Mouse (Mus musculus) B cell, adult 67 days (primary cell): Measurements from ENCODE around the gene Inpp5e. TPM values are rescaled to one million over a fixed set of nuclear protein-coding genes. Genes with fewer than 3 reads are reported as not detected.

Experiments
- total RNA-seq, 2 experiments: library from RNA; stranded (reverse); gene quantifications; 4 replicates each; pipeline ENCODE4 v1.2.4; 2023

Inpp5e gene
- total RNA-seq, result 10 to 100 TPM; 35.6 to 36.4 TPM

DNA sequence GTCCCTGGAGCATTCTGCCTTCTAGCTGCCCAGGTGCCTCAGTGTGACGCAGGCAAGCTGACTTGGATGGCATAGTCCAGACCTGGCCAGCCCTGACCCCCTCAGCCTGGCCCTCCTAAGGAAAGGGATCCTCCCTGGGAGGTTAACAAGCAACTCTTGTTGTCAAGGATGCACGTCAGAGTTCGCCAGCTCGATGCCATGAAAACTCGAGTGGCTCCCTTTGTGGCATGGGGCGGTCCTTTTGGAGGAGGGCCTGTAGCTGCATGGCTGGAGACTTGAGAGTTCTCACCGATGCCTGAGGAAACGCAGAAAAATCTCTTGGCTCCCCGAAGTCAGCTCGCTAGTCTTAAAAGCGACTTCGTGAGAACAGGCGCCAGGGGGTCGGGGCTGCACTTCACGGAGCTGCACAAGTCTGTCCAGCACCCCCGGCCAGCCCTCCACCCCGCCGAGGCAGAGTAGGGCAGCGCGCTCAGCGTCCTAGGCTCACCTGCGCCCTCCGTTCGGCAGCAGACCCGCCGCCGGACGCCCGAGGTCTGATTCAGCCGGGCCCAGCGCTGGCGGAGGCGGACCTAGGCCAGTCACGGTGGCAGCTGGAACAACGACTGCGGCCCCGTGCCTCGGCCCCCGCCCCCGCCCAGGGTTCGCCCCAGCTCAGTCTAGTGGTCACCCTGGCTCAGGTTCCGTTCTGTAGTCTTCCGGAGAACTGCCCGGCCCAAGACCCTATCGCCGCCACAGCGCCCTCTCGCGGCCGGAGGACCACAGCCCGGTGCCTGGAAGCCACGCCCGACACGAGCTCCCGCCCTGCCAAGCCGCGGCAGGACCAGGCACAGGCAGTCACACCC, at the start of gene Inpp5e:
TSS of gene Inpp5e (minus strand) at position 689 of the 842 bp plus-strand sequence.

DNA sequence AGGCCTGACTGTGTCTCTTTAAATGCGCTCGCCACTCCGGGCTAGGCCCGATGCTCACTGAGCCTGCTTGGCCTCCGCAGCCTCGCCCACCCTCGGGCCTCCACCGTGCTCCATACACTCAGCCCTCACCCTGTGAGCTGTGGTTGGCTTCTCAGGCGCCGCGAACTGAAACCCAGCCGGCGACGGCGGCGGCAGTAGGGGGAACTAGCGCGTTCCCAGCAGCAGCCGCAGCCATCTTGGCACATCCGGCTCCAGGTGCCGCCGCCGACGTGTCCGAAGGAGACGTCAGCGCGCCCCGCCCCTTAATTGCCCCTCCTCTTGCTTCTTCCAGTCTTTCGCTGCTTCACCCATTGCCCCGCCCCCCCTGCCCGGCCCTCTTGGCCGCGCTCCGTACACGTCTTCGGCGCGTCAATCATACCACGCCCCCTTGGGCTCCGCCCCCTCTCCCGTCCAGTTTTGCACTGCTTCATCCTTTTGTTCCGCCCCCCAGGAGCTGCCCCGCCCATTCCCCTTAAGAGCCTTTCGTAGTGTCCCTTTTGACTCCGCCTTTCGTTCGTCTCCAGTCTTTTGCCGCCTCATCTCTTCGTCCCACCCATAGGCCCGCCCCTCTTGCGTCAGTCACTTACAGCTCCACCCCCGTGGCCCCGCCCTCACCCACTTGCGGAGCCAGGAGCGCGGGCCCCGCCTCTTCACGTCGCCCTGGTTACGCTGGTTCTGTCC, 36.1 kb upstream of the Inpp5e start, which contains the start of gene Sec16a:
TSS of gene Sec16a (minus strand) at position 271 of the 720 bp plus-strand sequence.

DNA sequence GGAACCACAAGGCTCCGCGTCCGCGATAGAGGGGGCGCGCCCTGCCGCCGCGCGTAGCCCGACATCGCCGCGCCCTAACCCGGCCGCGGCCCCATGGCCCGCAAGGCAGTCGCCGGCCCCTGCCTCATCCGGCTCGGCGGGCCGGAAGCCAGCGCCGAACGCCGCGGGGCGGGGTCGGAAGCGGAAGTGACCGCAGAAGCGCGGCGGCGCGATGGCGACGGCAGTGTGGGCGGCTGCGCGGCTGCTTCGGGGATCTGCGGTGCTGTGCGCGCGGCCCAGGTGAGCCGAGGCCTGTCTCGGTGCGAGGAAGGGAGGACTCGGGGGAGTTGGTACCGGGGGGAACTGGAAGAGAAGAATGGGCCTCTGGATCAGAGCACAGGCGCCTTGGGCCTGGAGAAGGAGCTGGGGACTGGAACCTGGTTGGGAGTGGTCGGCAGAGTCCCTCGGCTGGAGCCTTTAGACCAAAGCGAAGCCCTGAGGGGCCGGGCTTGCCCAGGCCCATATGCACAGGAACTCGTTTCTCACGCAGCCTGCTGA, 19.8 kb downstream of the Inpp5e start, which contains the start of the genes Entr1 and Pmpca:
TSS of gene Entr1 (minus strand) at position 163 of the 537 bp plus-strand sequence.
TSS of gene Pmpca (plus strand) at position 186 of the 537 bp plus-strand sequence.

DNA sequence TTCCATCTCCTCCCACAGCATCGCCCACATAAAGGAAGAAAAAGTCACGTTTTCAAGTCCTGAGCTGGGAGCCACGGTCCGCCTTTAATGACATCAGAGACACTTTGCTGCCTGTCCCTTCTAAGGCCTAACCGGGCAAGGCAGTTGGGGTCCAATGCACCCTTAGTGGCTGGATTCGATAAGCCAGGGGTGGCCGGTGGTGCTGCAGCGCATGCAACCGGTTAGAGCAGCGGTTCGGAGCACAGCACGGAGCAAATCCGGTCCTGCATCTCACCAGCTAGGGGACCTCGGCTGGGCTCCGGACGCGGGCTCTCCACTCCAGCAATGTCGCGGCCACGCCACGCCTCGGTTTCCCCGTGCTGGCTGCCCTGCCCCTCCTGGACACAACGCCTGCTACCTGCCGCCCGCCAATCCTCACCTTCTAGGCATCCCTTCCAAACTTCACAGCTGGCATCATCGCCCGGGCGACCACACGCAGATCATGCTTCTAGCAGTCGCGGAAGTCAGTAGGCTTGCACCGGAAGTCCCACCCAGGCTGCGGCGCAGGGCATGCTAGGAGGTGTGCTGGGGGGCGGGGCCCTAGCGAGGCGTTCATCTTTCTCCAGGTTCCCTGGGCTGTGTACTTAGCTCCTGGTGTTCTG, 28.8 kb downstream of the Inpp5e start, which contains the start of gene Snapc4:
TSS of gene Snapc4 (minus strand) at position 523 of the 641 bp plus-strand sequence.

DNA sequence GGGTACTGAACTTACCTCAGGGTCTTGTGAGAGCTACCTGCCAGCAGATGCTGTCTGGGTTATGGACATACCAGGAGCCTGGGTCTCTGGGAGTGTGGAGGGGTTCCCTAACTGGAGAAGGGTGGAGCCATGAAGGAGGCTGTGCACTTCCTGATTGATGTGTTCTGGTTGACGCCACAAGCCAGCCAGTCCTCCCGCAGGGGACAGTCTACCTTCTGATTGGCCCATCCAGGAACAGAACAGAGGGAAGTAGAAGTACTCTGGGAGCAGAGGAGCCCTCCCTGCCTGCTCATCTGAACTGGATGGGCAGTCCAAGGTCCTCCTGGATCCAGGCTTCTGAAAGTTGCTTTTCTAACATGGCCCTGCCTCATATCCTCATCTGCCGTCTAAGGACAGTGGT, 48.2 kb downstream of the Inpp5e start, which contains the start of gene Card9:
TSS of gene Card9 (minus strand) at position 147 of the 400 bp plus-strand sequence.

DNA sequence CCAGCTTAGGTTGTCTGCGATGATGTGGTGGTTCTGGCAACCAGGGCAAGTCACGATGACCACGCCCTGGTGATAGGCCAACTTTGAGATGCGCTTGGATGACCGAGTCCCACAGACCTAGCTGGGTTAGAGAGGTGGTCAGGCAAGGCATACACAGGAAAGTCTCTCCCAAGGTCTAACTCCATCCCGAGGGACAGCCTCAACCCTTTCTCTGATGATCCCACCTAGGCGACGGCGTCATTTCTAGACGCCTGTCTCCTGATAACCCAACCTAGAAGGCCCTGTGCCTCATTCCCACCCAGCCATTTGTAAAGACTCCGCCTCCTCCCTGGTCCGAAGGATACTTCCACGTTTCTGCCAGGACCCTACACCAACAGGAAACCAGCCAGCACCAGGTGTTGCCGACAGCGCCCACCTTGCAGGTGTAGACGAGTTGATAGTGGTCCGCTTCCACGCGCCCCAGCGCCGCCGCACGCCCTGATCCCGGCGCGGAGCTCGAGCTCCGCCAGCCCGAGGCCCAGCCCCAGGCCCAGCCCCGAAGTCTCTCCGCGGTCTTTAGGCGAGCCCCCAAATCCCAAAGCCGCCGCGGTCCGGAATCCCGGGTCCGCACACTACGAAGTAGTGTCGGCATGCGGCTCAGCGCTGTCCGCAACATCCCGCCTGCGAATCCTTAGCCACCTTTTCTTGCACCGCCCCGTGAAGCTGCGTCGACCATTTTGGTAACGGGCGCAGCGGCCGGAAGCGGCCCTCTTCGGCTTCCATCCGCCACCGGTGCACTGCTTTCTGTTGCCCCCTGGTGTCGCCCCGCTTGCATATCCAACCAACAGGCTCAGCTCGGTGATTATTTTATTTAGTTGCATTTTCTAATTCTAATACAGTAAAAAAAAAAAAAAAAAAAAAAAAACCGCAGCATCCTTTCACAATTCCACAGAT, 57.4 kb downstream of the Inpp5e start, which contains the start of gene Dnlz:
TSS of gene Dnlz (minus strand) at position 753 of the 933 bp plus-strand sequence.

Other genes starting within 250 kb of the Inpp5e start
- not detected for gene Lhx3, start 200.9 kb downstream of the Inpp5e start, total RNA-seq
- gene Qsox2, start 171.7 kb downstream of the Inpp5e start, total RNA-seq, result 1 to 10 TPM; 8.6 to 8.9 TPM
- gene Ccdc187, start 114.6 kb downstream of the Inpp5e start, total RNA-seq, result not detected
- gene Gpsm1, start 93.7 kb downstream of the Inpp5e start, total RNA-seq, result 10 to 100 TPM; 32.2 to 32.4 TPM
- 10 to 100 TPM; 10.7 to 11.2 TPM for gene Dnlz, start 57.1 kb downstream of the Inpp5e start, total RNA-seq
- gene Card9, start 48.3 kb downstream of the Inpp5e start, total RNA-seq, result not detected
- 100 to 1,000 TPM; 107 to 122 TPM for gene Snapc4, start 28.6 kb downstream of the Inpp5e start, total RNA-seq
- 100 to 1,000 TPM; 138 to 150 TPM for gene Entr1, start 19.9 kb downstream of the Inpp5e start, total RNA-seq
- 10 to 100 TPM; 89.9 to 99.2 TPM for gene Pmpca, start 19.9 kb downstream of the Inpp5e start, total RNA-seq
- gene Sec16a, start 36.0 kb upstream of the Inpp5e start, total RNA-seq, result 100 to 1,000 TPM in 1 of 2 experiments, 10 to 100 TPM in 1; 80.5 to 105 TPM
- 10 to 100 TPM; 33.9 to 35.8 TPM for gene Notch1, start 107.5 kb upstream of the Inpp5e start, total RNA-seq
- 1 to 10 TPM in 1 of 2 experiments, not detected in 1; 1.6 TPM for gene Egfl7, start 170.8 kb upstream of the Inpp5e start, total RNA-seq
- gene Gm20532, start 177.4 kb upstream of the Inpp5e start, total RNA-seq, result not detected
- 10 to 100 TPM; 22.7 to 24.5 TPM for gene Agpat2, start 195.2 kb upstream of the Inpp5e start, total RNA-seq
- gene Fam69b, start 219.3 kb upstream of the Inpp5e start, total RNA-seq, result 1 to 10 TPM; 5.0 to 5.5 TPM